Mouse (Mus musculus): Measurements from ENCODE around the gene Acvrl1. TPM values are rescaled to one million over a fixed set of nuclear protein-coding genes. Genes with fewer than 3 reads are reported as not detected.
A peak's percentile ranks its signal among the peaks of the same experiment; 100 is the strongest.

The Acvrl1 gene
- polyA plus RNA-seq, 1 experiment, result 28.9 TPM

- TF ChIP-seq CTCF (IDR thresholded peaks at IDR 0.05; ENCODE audit: extremely low read depth, insufficient read depth, insufficient read length, insufficient replicate concordance) (no peak), POLR2A (IDR thresholded peaks at IDR 0.05; ENCODE audit: low read depth, low read length) (no peak)
- H3K4me1 ChIP-seq (ENCODE audit: control insufficient read depth, insufficient read depth, insufficient read length), result peaks cover 20% of the 10 kb centered on the region; the same call in 1 of the 2 replicates
- H3K27ac ChIP-seq (ENCODE audit: insufficient read depth, low read length), result no peak overlapping the region
- DNase-seq (ENCODE audit: low read depth in 1 of 2, low spot score in 2 of 2), result no peak
- 97% methylated on average over 3 of the region's 3 CpGs for WGBS
- no peaks in the 10 kb centered on the region for H3K36me3 ChIP-seq (ENCODE audit: control insufficient read depth, insufficient read depth, low read length)
- H3K27me3 ChIP-seq (ENCODE audit: control insufficient read depth, insufficient read depth, low read length), result no peaks in the 10 kb centered on the region
- H3K4me3 ChIP-seq (ENCODE audit: extremely low read depth, insufficient read depth, insufficient read length), result no peak overlapping the region
Observed at GRCm38 (mm10) chr15:101185549-101185948, 57.2 kb downstream of the Acvrl1 start.

GRCm38 (mm10) chr15:101187907-101188306, 59.6 kb downstream of the Acvrl1 start:
- TF ChIP-seq CTCF (IDR thresholded peaks at IDR 0.05; ENCODE audit: extremely low read depth, insufficient read depth, insufficient read length, insufficient replicate concordance), result no peak
- TF ChIP-seq POLR2A (IDR thresholded peaks at IDR 0.05; ENCODE audit: low read depth, low read length), result no peak
- Histone ChIP-seq H3K27me3 (ENCODE audit: control insufficient read depth, insufficient read depth, low read length) (no peaks in the 10 kb centered on the region), H3K4me1 (ENCODE audit: control insufficient read depth, insufficient read depth, insufficient read length) (peaks cover 26% of the 10 kb centered on the region; the same call in 1 of the 2 replicates), H3K27ac (ENCODE audit: insufficient read depth, low read length) (no peak overlapping the region), H3K4me3 (ENCODE audit: extremely low read depth, insufficient read depth, insufficient read length) (no peak overlapping the region), H3K36me3 (ENCODE audit: control insufficient read depth, insufficient read depth, low read length) (no peaks in the 10 kb centered on the region)
- 27% methylated on average over 5 of the region's 5 CpGs for WGBS
- no peak for DNase-seq (ENCODE audit: low read depth in 1 of 2, low spot score in 2 of 2)

GRCm38 (mm10) chr15:101189981-101190761, 61.8 kb downstream of the Acvrl1 start:
- H3K27ac ChIP-seq (ENCODE audit: insufficient read depth, low read length), result peak overlapping the region; percentile 58
- H3K4me3 ChIP-seq (ENCODE audit: extremely low read depth, insufficient read depth, insufficient read length), result no peak overlapping the region
- no peak for DNase-seq (ENCODE audit: low read depth in 1 of 2, low spot score in 2 of 2)

GRCm38 (mm10) chr15:101190762-101191150, 62.4 kb downstream of the Acvrl1 start:
- TF ChIP-seq CTCF (IDR thresholded peaks at IDR 0.05; ENCODE audit: extremely low read depth, insufficient read depth, insufficient read length, insufficient replicate concordance) (no peak), POLR2A (IDR thresholded peaks at IDR 0.05; ENCODE audit: low read depth, low read length) (peak; percentile 10; the same call in 1 of the 2 replicates)
- peaks cover 6% of the 10 kb centered on the region; the same call in 1 of the 2 replicates for H3K36me3 ChIP-seq (ENCODE audit: control insufficient read depth, insufficient read depth, low read length)
- peak; percentile 50 to 64 for DNase-seq (ENCODE audit: low read depth in 1 of 2, low spot score in 2 of 2)
- H3K27ac ChIP-seq (ENCODE audit: insufficient read depth, low read length), result no peak overlapping the region; the same call in 1 of the 2 replicates
- H3K27me3 ChIP-seq (ENCODE audit: control insufficient read depth, insufficient read depth, low read length), result no peaks in the 10 kb centered on the region
- no peak overlapping the region for H3K4me3 ChIP-seq (ENCODE audit: extremely low read depth, insufficient read depth, insufficient read length)
- 5% methylated on average over 5 of the region's 5 CpGs for WGBS
- H3K4me1 ChIP-seq (ENCODE audit: control insufficient read depth, insufficient read depth, insufficient read length), result peaks cover 26% of the 10 kb centered on the region; the same call in 1 of the 2 replicates

More at GRCm38 (mm10) chr15:101189981-101190761, 61.8 kb downstream of the Acvrl1 start:
- Histone ChIP-seq H3K4me1 (ENCODE audit: control insufficient read depth, insufficient read depth, insufficient read length) (peaks cover 26% of the 10 kb centered on the region; the same call in 1 of the 2 replicates), H3K36me3 (ENCODE audit: control insufficient read depth, insufficient read depth, low read length) (peaks cover 5% of the 10 kb centered on the region; the same call in 1 of the 2 replicates), H3K27me3 (ENCODE audit: control insufficient read depth, insufficient read depth, low read length) (no peaks in the 10 kb centered on the region)
- TF ChIP-seq CTCF (IDR thresholded peaks at IDR 0.05; ENCODE audit: extremely low read depth, insufficient read depth, insufficient read length, insufficient replicate concordance) (no peak), POLR2A (IDR thresholded peaks at IDR 0.05; ENCODE audit: low read depth, low read length) (no peak)
- 59% methylated on average over 10 of the region's 10 CpGs for WGBS

GRCm38 (mm10) chr15:101191459-101192259, 63.3 kb downstream of the Acvrl1 start:
- H3K27me3 ChIP-seq (ENCODE audit: control insufficient read depth, insufficient read depth, low read length), result no peaks in the 10 kb centered on the region
- no peak overlapping the region for H3K4me3 ChIP-seq (ENCODE audit: extremely low read depth, insufficient read depth, insufficient read length)
- DNase-seq (ENCODE audit: low read depth in 1 of 2, low spot score in 2 of 2), result no peak
- peak overlapping the region; percentile 65 for H3K27ac ChIP-seq (ENCODE audit: insufficient read depth, low read length)
- TF ChIP-seq CTCF (IDR thresholded peaks at IDR 0.05; ENCODE audit: extremely low read depth, insufficient read depth, insufficient read length, insufficient replicate concordance) (no peak), POLR2A (IDR thresholded peaks at IDR 0.05; ENCODE audit: low read depth, low read length) (no peak)
- H3K4me1 ChIP-seq (ENCODE audit: control insufficient read depth, insufficient read depth, insufficient read length), result peaks cover 26% of the 10 kb centered on the region; the same call in 1 of the 2 replicates
- WGBS, result 70% methylated on average over 13 of the region's 13 CpGs
- peaks cover 6% of the 10 kb centered on the region; the same call in 1 of the 2 replicates for H3K36me3 ChIP-seq (ENCODE audit: control insufficient read depth, insufficient read depth, low read length)

- H3K27me3 ChIP-seq (ENCODE audit: control insufficient read depth, insufficient read depth, low read length), result no peaks in the 10 kb centered on the region
- H3K27ac ChIP-seq (ENCODE audit: insufficient read depth, low read length), result no peak overlapping the region
- H3K4me3 ChIP-seq (ENCODE audit: extremely low read depth, insufficient read depth, insufficient read length), result no peak overlapping the region
- TF ChIP-seq CTCF (IDR thresholded peaks at IDR 0.05; ENCODE audit: extremely low read depth, insufficient read depth, insufficient read length, insufficient replicate concordance), result no peak
- no peak for TF ChIP-seq POLR2A (IDR thresholded peaks at IDR 0.05; ENCODE audit: low read depth, low read length)
- peaks cover 26% of the 10 kb centered on the region; the same call in 1 of the 2 replicates for H3K4me1 ChIP-seq (ENCODE audit: control insufficient read depth, insufficient read depth, insufficient read length)
- 72% methylated on average over 7 of the region's 7 CpGs for WGBS
- peaks cover 6% of the 10 kb centered on the region; the same call in 1 of the 2 replicates for H3K36me3 ChIP-seq (ENCODE audit: control insufficient read depth, insufficient read depth, low read length)
- DNase-seq (ENCODE audit: low read depth in 1 of 2, low spot score in 2 of 2), result no peak
Observed at GRCm38 (mm10) chr15:101192260-101192640, 63.9 kb downstream of the Acvrl1 start.

Measured in spleen, adult 2 months (tissue).